14 mouse cellular contexts compared by ENCODE assay signal in genomic region chr8:24228148-24228547, GRCm38 (mm10).
A peak's percentile ranks its signal among the peaks of the same experiment; 100 is the strongest.
DNase-seq lines count a peak whose midpoint lies in the region; ATAC-seq and TF ChIP-seq lines count a peak whose summit lies in the region.
"Had no signal": no experiment of that assay in that cellular context is flagged by ENCODE, and none has a peak within 500 bp of the region (broad histone marks: within the 10 kb centered on the region; RNA-seq: fewer than 3 reads in every experiment).

No protein-coding gene starts in this region.

- no peaks in the 10 kb centered on the region for H3K27me3 ChIP-seq in hindbrain, postnatal 0 days (ENCODE audit: insufficient read depth, low read length)
- no peaks in the 10 kb centered on the region for H3K27me3 ChIP-seq in hindbrain, embryonic 10.5 days (ENCODE audit: insufficient read depth, poor library complexity, severe bottlenecking)
- H3K27me3 ChIP-seq: liver, embryonic 12.5 days had no signal

- H3K36me3 ChIP-seq in hindbrain, postnatal 0 days (ENCODE audit: insufficient read depth, low read length) = no peaks in the 10 kb centered on the region
- no peaks in the 10 kb centered on the region for H3K36me3 ChIP-seq in hindbrain, embryonic 10.5 days
- H3K36me3 ChIP-seq: G1E; liver, embryonic 12.5 days had no signal

- DNase-seq in cerebellum, postnatal 25 days = peak; percentile 37 to 58
- DNase-seq in cerebellum, adult 8-10 months = no peak
- peak; percentile 64 for DNase-seq in hindbrain, postnatal 0 days (ENCODE audit: low spot score)
- DNase-seq in hindbrain, embryonic 10.5 days (ENCODE audit: low spot score) = no peak
- peak; percentile 62 for DNase-seq in left cerebral cortex, adult 11 months (ENCODE audit: low spot score)
- peak; percentile 76 for DNase-seq in right cerebral cortex, postnatal 25 days
- DNase-seq in spleen, postnatal 10 days (ENCODE audit: low spot score in 2 of 2) = no peak
- no peak for DNase-seq in spleen, adult 12 weeks (ENCODE audit: low spot score)
- DNase-seq: kidney, postnatal 36 days; lung, postnatal 4 days; thymus, adult 2 months had no signal

- no peak for TF ChIP-seq CTCF in hindbrain, postnatal 0 days (IDR thresholded peaks at IDR 0.05; ENCODE audit: low read depth)

- H3K9me3 ChIP-seq in hindbrain, postnatal 0 days (ENCODE audit: low read length) = no peaks in the 10 kb centered on the region
- no peaks in the 10 kb centered on the region for H3K9me3 ChIP-seq in hindbrain, embryonic 10.5 days
- H3K9me3 ChIP-seq: liver, embryonic 12.5 days had no signal

- no peak overlapping the region for H3K4me2 ChIP-seq in hindbrain, postnatal 0 days (ENCODE audit: low read depth, low read length)
- H3K4me2 ChIP-seq: liver, embryonic 12.5 days had no signal

- H3K4me1 ChIP-seq in hindbrain, postnatal 0 days (ENCODE audit: insufficient read depth, low read length) = no peaks in the 10 kb centered on the region
- H3K4me1 ChIP-seq in hindbrain, embryonic 10.5 days (replicated peaks) = no peaks in the 10 kb centered on the region
- H3K4me1 ChIP-seq: liver, embryonic 12.5 days had no signal

- H3K27ac ChIP-seq in hindbrain, postnatal 0 days = no peak overlapping the region
- H3K27ac ChIP-seq in hindbrain, embryonic 10.5 days = no peak overlapping the region
- H3K27ac ChIP-seq: liver, embryonic 12.5 days had no signal

- no peak overlapping the region for H3K9ac ChIP-seq in hindbrain, postnatal 0 days (replicated peaks; ENCODE audit: low read length)
- H3K9ac ChIP-seq: liver, embryonic 12.5 days had no signal

- ATAC-seq in hindbrain, postnatal 0 days = peak; percentile 87
- ATAC-seq: activated CD4-positive, CD25-positive, alpha-beta regulatory T cell, adult 4 months; liver, embryonic 12.5 days had no signal

- H3K4me3 ChIP-seq in hindbrain, postnatal 0 days (ENCODE audit: low read length) = no peak overlapping the region
- H3K4me3 ChIP-seq in hindbrain, embryonic 10.5 days = no peak overlapping the region
- H3K4me3 ChIP-seq: liver, embryonic 12.5 days had no signal

- WGBS in hindbrain, postnatal 0 days = 48% methylated on average over 1 of the region's 1 CpGs
- WGBS in hindbrain, embryonic 10.5 days = 82% methylated on average over 1 of the region's 1 CpGs

Comparison
In these comparisons a context has a peak if more than half of its experiments do, and no peak if none do; other contexts are left out.
1. DNase-seq: peak in cerebellum, postnatal 25 days (2 of 2), hindbrain, postnatal 0 days (single experiment), left cerebral cortex, adult 11 months (single experiment) and right cerebral cortex, postnatal 25 days (single experiment); none in cerebellum, adult 8-10 months (single experiment), hindbrain, embryonic 10.5 days (single experiment), spleen, postnatal 10 days (0 of 2) and spleen, adult 12 weeks (single experiment).